Comparison of ENCODE assay signal across 21 mouse cellular contexts in the genomic region with DNA sequence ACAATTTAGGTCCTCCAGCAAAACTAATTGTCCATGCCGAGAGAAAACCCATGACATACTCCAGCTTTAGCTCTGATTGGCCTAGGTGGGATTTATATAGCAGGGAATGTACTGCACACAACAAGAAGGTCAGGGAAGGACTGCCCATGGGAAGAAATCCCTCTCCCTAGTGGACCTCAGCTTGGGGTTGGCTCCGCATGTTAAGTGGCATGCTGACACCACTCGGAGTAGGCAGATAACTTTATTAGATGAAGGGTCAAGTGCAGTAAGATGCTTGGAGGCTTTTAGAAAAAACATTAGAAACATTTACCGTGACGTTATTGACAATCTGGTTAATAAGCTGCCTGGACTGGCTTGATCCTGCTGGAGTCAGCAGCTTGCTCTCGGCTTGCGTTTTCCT.
DNase-seq lines count a peak whose midpoint lies in the region; ATAC-seq and TF ChIP-seq lines count a peak whose summit lies in the region.
"Had no signal": no experiment of that assay in that cellular context is flagged by ENCODE, and none has a peak within 500 bp of the region (broad histone marks: within the 10 kb centered on the region; RNA-seq: fewer than 3 reads in every experiment).

No protein-coding gene starts in this region.

- 0 out of 2 replicates have a peak, but pooled peaks have one; percentile 52 for ATAC-seq in kidney, embryonic 15.5 days (replicated peaks; ENCODE audit: low FRiP score)
- ATAC-seq: forebrain, embryonic 14.5 days; forebrain, embryonic 16.5 days had no signal

- 67% methylated on average over 7 of the region's 7 CpGs for WGBS in kidney, embryonic 15.5 days
- 42% methylated on average over 7 of the region's 7 CpGs for WGBS in kidney, adult 2 months

- TF ChIP-seq CTCF in kidney, adult 2 months (conservative IDR thresholded peaks at IDR 0.05; ENCODE audit: insufficient read depth, insufficient read length, low read depth, low read length): no peak

- no peak overlapping the region for H3K4me3 ChIP-seq in kidney, embryonic 15.5 days (replicated peaks)
- no peak overlapping the region for H3K4me3 ChIP-seq in kidney, adult 2 months (ENCODE audit: insufficient read depth, low read depth, low read length)
- H3K4me3 ChIP-seq: embryonic facial prominence, embryonic 13.5 days; embryonic facial prominence, embryonic 15.5 days; erythroblast, embryonic 14.5 days; forebrain, embryonic 10.5 days; forebrain, embryonic 12.5 days had no signal

- H3K4me1 ChIP-seq in kidney, embryonic 15.5 days: no peaks in the 10 kb centered on the region
- no peaks in the 10 kb centered on the region for H3K4me1 ChIP-seq in kidney, adult 2 months (ENCODE audit: control insufficient read depth, insufficient read depth, low read length)
- H3K4me1 ChIP-seq: embryonic facial prominence, embryonic 13.5 days; embryonic facial prominence, embryonic 15.5 days; forebrain, embryonic 12.5 days had no signal

- H3K4me2 ChIP-seq in kidney, embryonic 15.5 days: no peak overlapping the region
- H3K4me2 ChIP-seq: embryonic facial prominence, embryonic 13.5 days; embryonic facial prominence, embryonic 15.5 days; forebrain, embryonic 12.5 days had no signal

- no peaks in the 10 kb centered on the region for H3K27me3 ChIP-seq in kidney, embryonic 15.5 days
- no peaks in the 10 kb centered on the region for H3K27me3 ChIP-seq in kidney, adult 2 months (replicated peaks; ENCODE audit: control insufficient read depth, insufficient read depth, low read length)
- H3K27me3 ChIP-seq: embryonic facial prominence, embryonic 13.5 days; embryonic facial prominence, embryonic 15.5 days had no signal

- H3K36me3 ChIP-seq in kidney, embryonic 15.5 days: no peaks in the 10 kb centered on the region
- no peaks in the 10 kb centered on the region for H3K36me3 ChIP-seq in kidney, adult 2 months (ENCODE audit: control insufficient read depth, insufficient read depth, low read length)
- H3K36me3 ChIP-seq: embryonic facial prominence, embryonic 13.5 days; embryonic facial prominence, embryonic 15.5 days; forebrain, embryonic 10.5 days; forebrain, embryonic 12.5 days had no signal

- TF ChIP-seq POLR2A in kidney, adult 2 months (IDR thresholded peaks at IDR 0.05; ENCODE audit: low read depth, low read length): no peak

- H3K9me3 ChIP-seq in kidney, embryonic 15.5 days (replicated peaks): no peaks in the 10 kb centered on the region
- H3K9me3 ChIP-seq: embryonic facial prominence, embryonic 13.5 days; embryonic facial prominence, embryonic 15.5 days; forebrain, embryonic 10.5 days; forebrain, embryonic 12.5 days had no signal

- DNase-seq in kidney, postnatal 36 days: no peak
- DNase-seq in kidney, postnatal 10 days: peak; percentile 9
- DNase-seq in kidney, adult 2 months: no peak
- DNase-seq: adrenal gland, adult 2 months; adrenal gland, postnatal 10 days; adrenal gland, postnatal 25 days; cerebellum, adult 11 months; cerebellum, adult 18-20 months; cerebellum, adult 8-10 months; cerebellum, adult 9-11 months; cerebellum, postnatal 14 days; cerebellum, postnatal 36 days; embryo, embryonic 11 days had no signal

- no peak overlapping the region for H3K9ac ChIP-seq in kidney, embryonic 15.5 days
- H3K9ac ChIP-seq: embryonic facial prominence, embryonic 13.5 days; embryonic facial prominence, embryonic 15.5 days; forebrain, embryonic 12.5 days had no signal

- H3K27ac ChIP-seq in kidney, embryonic 15.5 days: no peak overlapping the region
- H3K27ac ChIP-seq in kidney, adult 2 months (ENCODE audit: insufficient read depth, low read depth, low read length): no peak overlapping the region
- H3K27ac ChIP-seq: embryonic facial prominence, embryonic 13.5 days; embryonic facial prominence, embryonic 15.5 days; forebrain, embryonic 10.5 days; forebrain, embryonic 12.5 days had no signal
